Mouse (Mus musculus): Measurements from ENCODE around the gene Pxdc1. TPM values are rescaled to one million over a fixed set of nuclear protein-coding genes. Genes with fewer than 3 reads are reported as not detected.

Pxdc1 gene
- polyA plus RNA-seq, 1 experiment from 2014 or later: 10.7 TPM

GRCm38 (mm10) chr13:34602757-34603156 lies 50.5 kb downstream of the Pxdc1 start:
- DNase-seq (ENCODE audit: low spot score) (no peak), ATAC-seq (replicated peaks; ENCODE audit: low FRiP score, low TSS enrichment, low read depth) (no peak)
- 7% methylated on average over 2 of the region's 2 CpGs for WGBS
- no peaks in the 10 kb centered on the region for H3K36me3 ChIP-seq (ENCODE audit: control insufficient read depth, insufficient read depth, low read length)
- H3K4me2 ChIP-seq (ENCODE audit: low read length): no peak overlapping the region
- H3K4me1 ChIP-seq (replicated peaks; ENCODE audit: control insufficient read depth, insufficient read depth, low read length): peaks cover 5% of the 10 kb centered on the region; the same call in 1 of the 2 replicates
- no peaks in the 10 kb centered on the region for H3K9me3 ChIP-seq (ENCODE audit: control insufficient read depth, low read length)
- no peak overlapping the region for H3K9ac ChIP-seq (ENCODE audit: low read length)
- H3K27me3 ChIP-seq (replicated peaks; ENCODE audit: control insufficient read depth, insufficient read depth, low read length): no peaks in the 10 kb centered on the region
- H3K4me3 ChIP-seq (ENCODE audit: low read depth, low read length): no peak overlapping the region
- H3K27ac ChIP-seq (ENCODE audit: low read depth): no peak overlapping the region

- DNase-seq (ENCODE audit: low spot score) (no peak), ATAC-seq (replicated peaks; ENCODE audit: low FRiP score, low TSS enrichment, low read depth) (no peak)
- H3K4me2 ChIP-seq (ENCODE audit: low read length): no peak overlapping the region
- H3K27ac ChIP-seq (ENCODE audit: low read depth): no peak overlapping the region
- no peaks in the 10 kb centered on the region for H3K4me1 ChIP-seq (replicated peaks; ENCODE audit: control insufficient read depth, insufficient read depth, low read length)
- no peaks in the 10 kb centered on the region for H3K36me3 ChIP-seq (ENCODE audit: control insufficient read depth, insufficient read depth, low read length)
- H3K9me3 ChIP-seq (ENCODE audit: control insufficient read depth, low read length): no peaks in the 10 kb centered on the region
- H3K27me3 ChIP-seq (replicated peaks; ENCODE audit: control insufficient read depth, insufficient read depth, low read length): no peaks in the 10 kb centered on the region
- H3K4me3 ChIP-seq (ENCODE audit: low read depth, low read length): no peak overlapping the region
- H3K9ac ChIP-seq (ENCODE audit: low read length): no peak overlapping the region
Observed at GRCm38 (mm10) chr13:34596797-34597196, 56.5 kb downstream of the Pxdc1 start.

Other genes with a start within 250 kb of the Pxdc1 start
- not detected in 2 replicates for gene Fam50b, start 81.4 kb upstream of the Pxdc1 start, polyA plus RNA-seq (2014; fragmentation: Nextera tagmentation; extraction: Ambion mirVana)
- 87.8 and 89.3 TPM in 2 replicates for gene Prpf4b, start 221.8 kb upstream of the Pxdc1 start, polyA plus RNA-seq (2014; fragmentation: Nextera tagmentation; extraction: Ambion mirVana)

All from intestine, embryonic 14.5 days (tissue).